Mouse (Mus musculus) cerebellum, adult 11 months (tissue): ENCODE data around the gene Panx3.
A peak's percentile ranks its signal among the peaks of the same experiment; 100 is the strongest.

Experiments
- DNase-seq: peaks from one replicate; pipeline ENCODE4 v3.0.0; 2022

Panx3 gene

DNA sequence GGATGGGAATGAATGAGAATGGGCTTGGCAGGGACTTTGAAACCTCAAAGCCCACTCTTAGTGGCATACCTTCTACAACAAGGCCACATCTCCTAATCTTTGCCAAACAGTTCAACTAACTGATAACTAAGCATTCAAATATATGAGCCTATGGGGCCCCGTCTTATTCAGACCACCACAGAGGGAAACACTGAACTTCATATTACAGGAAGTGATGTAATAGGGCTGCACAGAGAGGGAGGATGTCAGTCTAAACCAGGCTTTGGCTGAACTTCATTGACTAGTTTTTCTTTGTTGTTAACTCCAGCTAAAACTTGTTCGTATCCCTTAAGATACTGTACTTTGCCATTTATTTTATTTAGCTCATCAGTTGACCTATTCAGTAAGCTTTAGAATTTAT is 39.1 kb downstream of the Panx3 start:
- no peak for DNase-seq

- DNase-seq: no peak
Observed at GRCm38 (mm10) chr9:37628581-37628980, 40.5 kb downstream of the Panx3 start.

DNA sequence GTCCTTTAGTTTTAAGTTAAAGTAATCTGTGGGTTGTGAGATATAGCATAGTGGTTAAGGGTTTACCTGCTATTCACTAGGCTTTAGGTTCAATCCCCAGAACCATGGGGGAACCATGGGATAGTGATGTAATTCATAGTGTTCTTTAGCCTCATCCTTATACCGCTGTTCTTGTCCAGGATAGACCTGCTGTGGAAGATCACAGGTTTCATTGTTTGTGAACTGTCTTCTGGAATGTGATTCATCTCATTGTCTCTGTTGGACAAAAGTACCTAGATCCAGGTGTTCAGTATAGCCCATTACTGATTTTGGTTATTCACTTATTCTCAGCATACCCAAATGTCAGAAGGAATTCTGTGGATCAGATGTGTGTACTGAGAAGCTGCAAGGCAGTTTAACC is 41.8 kb downstream of the Panx3 start:
- DNase-seq: no peak

- DNase-seq: no peak
Observed at GRCm38 (mm10) chr9:37626103-37626567, 42.9 kb downstream of the Panx3 start.

DNA sequence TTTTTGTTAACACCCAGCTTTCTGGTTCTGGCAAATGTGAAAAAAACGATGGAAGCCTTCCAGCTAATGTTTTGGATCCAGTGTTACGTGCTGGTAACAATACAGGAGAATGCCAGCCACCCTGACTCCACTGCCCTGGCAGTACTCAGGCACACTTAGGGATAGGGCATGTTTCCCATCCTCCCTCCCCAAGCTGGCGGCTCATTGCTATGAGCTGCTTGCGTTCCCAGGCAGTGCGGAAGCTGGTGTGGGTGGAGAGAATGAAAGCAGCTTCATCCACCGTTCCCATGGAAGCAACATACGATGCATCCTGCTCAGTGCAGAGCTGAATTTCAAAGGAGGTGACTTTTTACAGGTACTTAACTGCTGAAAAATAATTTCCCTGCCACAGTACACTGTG is 43.4 kb downstream of the Panx3 start:
- peak; percentile 42 for DNase-seq

DNA sequence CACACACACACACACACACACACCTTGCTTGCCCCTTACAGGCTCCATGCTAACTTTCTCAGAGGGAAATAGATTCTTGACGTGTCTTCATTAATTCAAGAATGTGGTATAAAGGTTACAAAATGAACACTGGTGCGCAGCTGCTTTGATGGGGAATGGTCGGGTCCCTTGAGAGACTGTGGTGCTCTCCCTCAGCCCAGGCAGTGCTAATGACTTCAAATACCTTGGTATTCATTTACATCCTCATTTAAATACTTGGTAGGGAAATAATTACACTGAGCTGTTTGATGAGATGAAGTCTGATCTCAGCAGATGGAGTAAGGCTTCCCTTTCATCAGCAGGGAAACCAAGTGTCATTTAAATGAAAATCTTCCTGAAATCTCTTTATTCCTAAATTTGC is 43.9 kb downstream of the Panx3 start:
- no peak for DNase-seq

DNA sequence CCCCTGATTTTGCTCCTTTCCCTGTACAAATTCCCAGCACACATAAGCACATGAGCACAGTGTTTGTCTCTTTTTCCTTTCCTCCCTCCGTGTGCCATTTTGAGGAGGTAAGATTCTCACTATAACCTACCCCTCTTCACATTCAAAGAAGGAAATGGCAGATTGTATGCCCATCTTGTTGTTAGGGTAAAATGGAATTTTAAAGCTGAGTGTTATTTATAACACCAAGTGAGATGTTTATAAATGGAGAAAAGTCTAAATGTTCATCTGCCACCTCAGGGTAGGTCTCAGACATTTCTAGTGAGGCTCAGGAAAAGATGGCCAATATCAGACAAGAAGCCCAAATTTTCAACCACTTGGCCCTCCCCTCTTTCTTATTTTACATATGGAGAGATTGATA is 44.5 kb downstream of the Panx3 start:
- DNase-seq: no peak

DNA sequence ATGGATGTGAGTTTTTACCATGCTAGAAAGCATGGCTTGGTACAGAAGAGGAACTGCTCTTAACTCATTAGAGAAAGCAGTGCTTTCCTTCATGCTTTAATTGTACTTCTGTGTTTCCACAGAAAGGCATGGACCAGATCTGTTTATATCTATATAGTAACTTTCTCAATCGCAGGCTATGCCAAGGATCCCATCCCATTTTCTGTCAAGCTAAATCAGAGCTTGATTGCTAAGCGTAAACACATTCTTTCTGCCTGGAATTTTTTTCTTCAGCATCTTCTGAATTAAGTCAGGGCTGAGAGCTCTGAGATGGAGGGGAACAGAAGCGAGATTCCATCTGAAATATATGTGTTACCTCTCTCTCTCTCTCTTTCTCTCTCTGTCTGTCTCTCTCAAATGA is 45.1 kb downstream of the Panx3 start:
- DNase-seq: no peak

GRCm38 (mm10) chr9:37621290-37621689 is 47.7 kb downstream of the Panx3 start:
- peak; percentile 67 for DNase-seq

- DNase-seq: peak; percentile 27
Observed at GRCm38 (mm10) chr9:37616770-37617169, 52.3 kb downstream of the Panx3 start.

DNA sequence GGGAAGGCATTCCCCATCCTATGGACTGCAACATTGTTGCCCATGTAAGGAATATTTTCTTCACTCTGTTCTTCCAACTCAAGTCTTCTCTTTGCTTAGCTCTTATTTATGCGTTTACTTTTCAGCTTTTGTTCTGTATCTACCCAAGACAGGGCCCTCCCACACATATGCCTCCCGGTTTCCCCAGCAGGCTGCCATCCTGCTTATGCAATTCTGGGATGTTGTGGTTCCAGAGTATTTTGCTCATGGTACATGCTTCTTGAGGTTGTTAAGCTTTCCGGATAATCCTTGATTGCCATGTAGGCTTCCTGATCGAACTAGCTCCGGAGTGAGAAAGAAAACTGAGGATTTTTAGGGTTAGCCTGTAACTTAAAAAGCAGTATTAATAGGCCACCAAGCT is 53.8 kb downstream of the Panx3 start:
- DNase-seq: no peak

DNA sequence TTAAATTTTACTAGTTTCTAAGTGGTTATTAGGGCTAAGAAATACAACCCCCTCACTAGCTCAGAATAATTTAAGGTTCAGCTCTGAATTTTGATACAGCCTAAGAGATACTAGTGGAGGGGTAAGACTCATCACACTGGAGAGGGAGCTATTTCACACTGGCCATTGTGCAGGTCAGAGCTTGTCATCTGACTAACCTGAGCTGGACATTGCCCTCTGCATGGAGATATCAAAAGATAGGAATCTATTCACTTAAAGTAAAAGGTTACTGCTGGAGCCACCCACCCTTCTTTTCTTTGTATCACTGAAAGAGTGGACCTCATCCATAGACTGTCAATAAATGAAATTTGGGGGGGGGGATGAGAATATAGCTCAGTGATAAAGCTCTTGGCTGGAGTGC is 54.7 kb downstream of the Panx3 start:
- DNase-seq: no peak

GRCm38 (mm10) chr9:37613911-37614280 is 55.1 kb downstream of the Panx3 start:
- DNase-seq: no peak

GRCm38 (mm10) chr9:37613182-37613910 is 55.7 kb downstream of the Panx3 start, which contains the start of gene Spa17:
Gene Spa17, minus strand, starts transcription at chr9:37613722.
- peak; percentile 86 for DNase-seq
